Mouse (Mus musculus) kidney, adult 2 months (tissue): ENCODE results near the gene Dnajb12.

ENCODE experiments used
- CTCF ChIP-seq: fragments of 200-500 bp; conservative IDR thresholded peaks from 2 replicates; pipeline ENCODE4 v1.5.1; 2011; ENCODE audit warnings: low read depth, mild to moderate bottlenecking, control low read depth, low read length, moderate library complexity, mixed read lengths; ENCODE audit not compliant: insufficient read depth, insufficient read length
- POLR2A ChIP-seq: fragments of 200-500 bp; IDR thresholded peaks from one replicate; pipeline ENCODE4 v1.6.1; 2011; ENCODE audit warnings: low read depth, low read length, control low read depth

DNA sequence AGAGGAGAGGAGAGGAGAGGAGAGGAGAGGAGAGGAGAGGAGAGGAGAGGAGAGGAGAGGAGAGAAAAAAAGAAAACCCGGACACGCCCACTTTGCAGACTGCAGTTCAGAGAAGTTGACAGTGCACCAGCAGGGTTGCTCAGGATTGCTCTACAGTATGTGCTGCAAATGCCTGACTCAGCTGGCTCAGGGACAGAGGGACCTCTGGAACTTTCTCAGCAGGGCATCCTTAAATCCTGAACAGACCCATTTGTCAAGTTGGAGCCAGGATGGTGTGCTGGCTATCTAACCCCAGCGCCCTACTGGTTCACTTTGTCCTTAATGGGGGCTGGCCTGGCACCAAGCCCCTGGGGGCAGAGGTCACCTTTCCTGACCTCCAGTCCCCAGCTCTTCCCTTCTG is 54.7 kb downstream of the Dnajb12 start:
- no peak for TF ChIP-seq CTCF
- no peak for TF ChIP-seq POLR2A
